Mouse (Mus musculus) MEL (cell line): ENCODE results near the gene Tnnt2.

Source experiments
- CHD1 ChIP-seq: IDR thresholded peaks from 2 replicates; pipeline ENCODE4 v1.6.1; 2012; ENCODE audit warnings: low read depth, mild to moderate bottlenecking, inconsistent platforms, low read length, improper control_type of control experiment
- CHD2 ChIP-seq: IDR thresholded peaks from 2 replicates; pipeline ENCODE4 v1.6.1; 2011; ENCODE audit warnings: low read length, improper control_type of control experiment
- CTCF ChIP-seq, 3 experiments: IDR thresholded peaks in 2 of 3; conservative IDR thresholded peaks in 1 of 3; 2 replicates each; pipeline ENCODE4 v1.5.1; 2011 to 2012; ENCODE audit warnings: low read length in 3 of 3, low read depth in 2 of 3, mild to moderate bottlenecking in 2 of 3, improper control_type of control experiment in 1 of 3, inconsistent platforms in 1 of 3, mixed read lengths in 1 of 3, moderate library complexity in 1 of 3; ENCODE audit not compliant: control insufficient read depth in 1 of 3, insufficient read depth in 1 of 3, poor library complexity in 1 of 3, severe bottlenecking in 1 of 3
- HCFC1 ChIP-seq: IDR thresholded peaks from 2 replicates; pipeline ENCODE4 v1.6.1; 2012; ENCODE audit warnings: low read depth, mild to moderate bottlenecking, inconsistent platforms, low read length, improper control_type of control experiment, moderate library complexity
- SMC3 ChIP-seq: IDR thresholded peaks from 2 replicates; pipeline ENCODE4 v1.6.1; 2011; ENCODE audit warnings: low read depth, low read length, improper control_type of control experiment
- TCF12 ChIP-seq: IDR thresholded peaks from 2 replicates; pipeline ENCODE4 v1.6.1; 2014; ENCODE audit warnings: low read depth, mild to moderate bottlenecking, inconsistent platforms, low read length, improper control_type of control experiment, moderate library complexity
- ZKSCAN1 ChIP-seq: IDR thresholded peaks from 2 replicates; pipeline ENCODE4 v1.6.1; 2012; ENCODE audit warnings: low read depth, mild to moderate bottlenecking, inconsistent platforms, low read length, improper control_type of control experiment, moderate library complexity
- ZNF384 ChIP-seq: IDR thresholded peaks from 2 replicates; pipeline ENCODE4 v1.6.1; 2012; ENCODE audit warnings: low read depth, mild to moderate bottlenecking, inconsistent platforms, low read length, improper control_type of control experiment

DNA sequence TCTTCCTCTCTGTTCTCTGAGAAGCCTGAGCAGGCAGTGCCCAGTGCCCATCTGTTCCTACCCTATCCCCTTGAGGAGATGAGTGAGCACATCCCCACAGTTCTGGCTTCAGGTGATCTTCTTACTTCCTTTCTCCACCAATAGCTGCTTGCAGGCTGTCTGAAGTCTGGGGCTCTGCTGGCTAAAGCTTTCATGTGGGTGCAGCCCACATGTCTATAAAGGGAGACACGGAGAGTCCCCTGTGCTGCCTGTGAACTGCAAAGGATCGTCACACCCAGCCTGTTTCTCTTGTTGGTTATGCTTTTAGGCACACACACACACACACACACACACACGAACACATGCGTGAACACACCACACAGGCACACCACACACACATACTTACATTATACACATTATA lies 36.8 kb downstream of the Tnnt2 start:
- TF ChIP-seq TCF12 (no peak), ZNF384 (no peak), HCFC1 (no peak), CHD1 (no peak), SMC3 (no peak), CTCF (IDR thresholded peaks at IDR 0.05 in 2 of 3, conservative IDR thresholded peaks at IDR 0.05 in 1 of 3; ENCODE audit: control insufficient read depth in 1 of 3, insufficient read depth in 1 of 3, low read depth in 2 of 3, low read length in 3 of 3, poor library complexity in 1 of 3, severe bottlenecking in 1 of 3) (no peak), CHD2 (no peak), ZKSCAN1 (no peak)
